Mouse (Mus musculus): ENCODE results near the gene Aym1.
"Not testable (repeated sequence)": the region's sequence is repeated elsewhere in the genome, so short reads cannot be mapped to it uniquely, and the experiment has no call there.

Gene Aym1

DNA sequence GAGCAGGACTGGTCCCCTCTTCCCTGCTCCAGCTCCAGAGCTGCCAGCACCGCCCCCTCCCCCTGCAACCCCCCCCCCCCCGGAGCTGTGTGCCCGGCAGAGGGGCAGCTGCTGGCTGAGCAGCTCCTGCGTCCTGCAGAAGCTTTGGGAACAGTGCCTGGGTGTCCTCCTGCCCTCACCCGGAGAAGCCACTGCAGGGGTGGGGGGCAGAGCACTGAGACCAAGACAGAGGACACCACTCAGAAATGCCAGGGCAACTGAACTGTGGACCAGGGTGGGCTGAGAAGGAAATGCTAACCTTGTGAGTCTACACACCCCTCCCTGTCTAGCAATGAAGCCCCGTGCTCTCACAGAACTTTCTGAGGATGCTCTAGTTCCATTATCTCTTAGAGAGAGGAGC, at the start of gene Aym1:
TSS of gene Aym1 (plus strand) at position 109 of the 400 bp plus-strand sequence.
- no peak for DNase-seq (ENCODE audit: low read depth, low spot score)

DNA sequence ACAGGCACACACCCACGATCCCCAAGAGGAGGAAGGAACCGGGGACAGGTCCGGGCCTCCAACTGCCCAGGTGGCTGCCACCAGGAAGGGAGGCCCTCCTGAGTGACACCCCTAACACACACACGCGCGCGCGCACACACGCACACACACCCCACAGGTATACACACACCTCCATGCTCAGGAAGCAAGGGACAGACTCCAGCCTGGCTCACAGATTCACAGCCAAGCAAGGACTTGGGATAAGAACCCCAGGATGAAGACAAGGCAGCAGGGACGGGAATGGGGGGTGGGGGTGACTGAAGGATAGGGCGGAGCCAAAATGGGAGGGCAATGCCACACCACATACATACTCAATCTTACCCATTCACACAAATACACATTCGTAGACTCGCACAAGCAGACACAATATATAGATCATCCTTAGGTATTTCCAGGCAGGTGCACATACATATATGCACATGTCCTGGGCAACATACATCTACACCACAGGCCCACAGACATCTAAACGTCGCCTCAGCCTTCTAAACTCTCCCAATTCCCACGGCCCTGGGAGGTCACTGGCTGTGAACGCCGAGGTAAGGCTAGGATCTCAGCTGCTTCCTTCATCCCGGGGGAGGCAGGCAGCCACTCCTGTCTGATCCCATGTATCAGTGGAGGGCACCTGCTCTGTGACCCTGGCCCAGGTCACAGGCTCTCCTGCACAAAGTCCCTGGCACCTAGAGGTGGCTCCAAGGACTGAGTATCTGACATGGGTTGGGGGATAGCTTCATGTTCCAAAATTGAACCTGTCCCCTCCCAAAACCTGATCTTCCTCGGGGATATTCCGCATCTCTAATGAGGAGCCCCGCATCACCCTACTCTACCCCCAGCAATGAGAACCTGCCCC, 47.4 kb upstream of the Aym1 start:
- DNase-seq (ENCODE audit: low read depth, low spot score) = no peak

DNA sequence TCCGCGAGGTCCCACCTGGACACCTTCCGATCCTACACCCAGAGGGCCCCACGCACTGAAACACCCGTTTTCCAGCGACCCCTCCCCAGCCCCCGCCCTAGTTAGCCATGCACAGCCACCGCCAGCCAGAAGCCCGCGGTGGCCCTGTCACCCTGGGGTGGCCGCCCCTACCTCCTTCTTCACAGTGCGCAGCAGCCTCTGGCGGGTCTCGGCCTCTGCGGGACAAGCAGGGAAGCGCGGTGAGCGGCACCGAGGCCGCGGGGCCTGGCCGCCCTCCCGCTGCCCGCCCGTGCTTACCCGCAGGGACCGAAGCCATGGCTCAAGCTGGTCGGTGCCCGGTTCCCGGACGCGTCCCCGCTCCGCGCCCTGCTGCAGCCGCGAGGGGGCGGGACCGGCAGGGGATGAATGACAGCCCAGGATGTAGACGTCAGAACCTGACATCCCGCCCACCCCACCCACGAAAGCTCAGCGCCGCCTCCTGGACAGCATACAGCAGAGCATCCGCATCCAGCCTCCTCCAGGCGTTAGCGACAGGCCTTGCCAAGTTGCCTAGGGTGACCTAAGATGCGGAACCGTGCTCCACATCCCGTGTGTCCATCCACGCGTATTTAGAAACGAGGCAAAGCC, 46.6 kb upstream of the Aym1 start, which contains the start of gene Sgsm1:
TSS of gene Sgsm1 (minus strand) at position 410 of the 627 bp plus-strand sequence.
- DNase-seq (ENCODE audit: low read depth, low spot score) = peak; percentile 75

DNA sequence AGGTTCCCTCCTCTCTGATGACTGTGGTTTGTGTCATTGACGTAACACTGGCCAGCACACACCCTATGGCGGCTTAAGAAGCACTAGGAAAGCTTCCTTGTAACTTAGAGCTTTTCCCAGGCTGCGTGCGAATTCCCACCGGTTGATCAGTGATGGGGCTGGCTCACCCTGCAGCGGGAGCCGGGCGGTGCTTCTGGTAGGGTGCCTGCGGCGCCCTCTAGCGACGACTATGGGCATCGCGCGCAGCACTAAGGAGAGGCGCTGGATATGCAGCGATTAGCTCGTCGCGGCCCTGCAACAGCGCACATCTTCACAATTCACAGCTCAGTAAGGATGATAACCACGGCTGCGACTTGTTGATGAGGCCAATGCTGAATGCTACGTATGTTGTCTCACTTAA, 43.1 kb upstream of the Aym1 start:
- peak; percentile 63 for DNase-seq (ENCODE audit: low read depth, low spot score)

DNA sequence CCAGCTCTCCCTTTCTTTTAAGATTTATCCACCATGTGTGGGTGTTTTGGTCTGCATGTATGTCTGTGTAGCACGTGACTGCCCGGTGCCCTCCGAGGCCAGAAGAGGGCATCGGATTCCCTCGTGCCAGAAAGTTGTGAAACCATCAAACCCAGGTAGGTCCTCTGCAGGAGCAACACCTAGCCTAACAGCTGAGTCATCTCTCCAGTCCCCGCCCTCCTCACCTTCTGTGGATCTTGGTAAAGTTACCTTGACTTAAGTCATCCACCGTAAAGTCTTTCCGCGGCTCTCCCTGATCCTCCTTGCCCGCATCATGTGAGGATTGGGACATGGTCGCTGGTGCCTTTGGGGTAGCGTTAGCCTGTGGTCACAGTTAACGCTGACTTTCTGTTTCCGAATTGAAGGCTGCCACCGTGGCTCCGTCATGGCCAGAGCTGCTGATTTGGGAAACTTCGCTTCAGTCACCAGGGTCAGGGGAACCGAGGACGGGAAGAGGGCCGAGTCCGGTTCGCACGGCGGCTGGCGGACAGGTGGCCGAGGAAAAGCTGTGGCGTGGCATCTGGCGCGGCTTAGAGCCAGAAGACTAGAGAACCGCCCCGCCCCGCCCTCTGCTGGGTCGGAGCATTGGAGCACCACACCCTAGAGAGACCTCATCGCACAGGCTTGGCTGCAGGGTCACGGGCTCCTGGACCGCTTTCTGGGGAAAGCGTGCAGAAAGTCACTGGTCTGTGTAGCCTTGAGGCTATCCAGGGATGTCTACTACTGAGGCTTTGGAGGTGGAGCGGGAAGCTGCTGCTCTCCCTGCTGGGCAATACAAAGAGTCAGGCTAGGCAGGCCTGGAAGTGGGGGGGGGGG, 33.1 kb upstream of the Aym1 start:
- DNase-seq (ENCODE audit: low read depth, low spot score) = no peak

DNA sequence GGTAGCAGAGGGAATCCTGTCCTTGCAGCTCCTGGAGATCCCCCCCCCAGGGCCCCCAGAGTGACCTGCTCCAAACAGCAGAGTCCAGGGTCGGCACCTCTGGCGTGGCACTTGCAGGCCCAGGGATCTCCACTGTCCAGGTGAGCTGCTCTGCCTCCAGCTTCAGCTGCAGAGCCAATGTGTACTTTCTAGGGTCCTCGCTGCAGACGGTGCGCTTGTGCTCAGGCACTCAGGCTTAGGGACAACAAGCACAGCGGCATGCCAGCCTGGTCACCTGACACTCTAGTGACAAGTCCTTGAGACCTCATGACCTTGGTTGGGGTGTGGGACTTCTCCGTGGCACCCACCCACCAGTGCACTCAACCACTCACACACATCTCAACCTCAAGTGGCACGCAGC, 27.6 kb upstream of the Aym1 start:
- no peak for DNase-seq (ENCODE audit: low read depth, low spot score)

DNA sequence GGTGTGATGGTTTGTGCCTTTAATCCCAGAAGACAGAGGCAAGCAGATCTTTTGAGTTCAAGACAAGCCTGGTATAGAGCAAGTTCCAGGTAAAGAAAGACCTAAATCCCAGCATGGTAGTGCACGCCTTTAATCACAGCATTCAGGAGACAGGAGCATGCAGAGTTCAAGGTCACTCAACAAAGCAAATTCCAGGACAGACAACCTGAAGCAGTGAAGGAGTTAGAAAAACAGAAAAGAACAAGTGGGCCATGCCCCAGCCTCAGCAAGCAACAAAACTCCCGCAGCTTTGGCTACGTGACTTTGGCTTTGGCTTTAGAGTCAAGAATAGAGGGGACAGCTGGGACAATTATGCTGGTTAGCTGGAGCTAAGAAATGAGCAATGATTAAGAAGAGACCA, 26.9 kb upstream of the Aym1 start:
- no peak for DNase-seq (ENCODE audit: low read depth, low spot score)

DNA sequence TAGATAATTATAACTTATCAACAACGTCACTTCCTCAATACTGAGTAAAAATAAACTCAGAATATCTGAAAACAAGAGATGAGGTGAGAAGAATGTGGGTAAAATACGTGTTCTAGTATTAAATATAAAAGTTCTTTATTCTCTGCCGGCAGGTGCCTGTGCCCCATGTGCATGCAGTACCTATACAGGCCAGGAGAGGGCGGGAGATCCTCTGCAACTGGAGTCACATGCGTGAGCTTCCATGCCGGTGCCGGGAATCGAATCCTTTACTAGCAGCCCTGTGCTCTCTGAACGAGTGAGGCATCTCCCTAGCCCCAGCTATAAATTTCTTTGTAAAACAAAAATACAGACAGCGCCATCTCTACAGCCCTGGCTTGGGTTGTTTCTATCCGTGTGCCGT, 24.9 kb upstream of the Aym1 start:
- DNase-seq (ENCODE audit: low read depth, low spot score) = no peak

DNA sequence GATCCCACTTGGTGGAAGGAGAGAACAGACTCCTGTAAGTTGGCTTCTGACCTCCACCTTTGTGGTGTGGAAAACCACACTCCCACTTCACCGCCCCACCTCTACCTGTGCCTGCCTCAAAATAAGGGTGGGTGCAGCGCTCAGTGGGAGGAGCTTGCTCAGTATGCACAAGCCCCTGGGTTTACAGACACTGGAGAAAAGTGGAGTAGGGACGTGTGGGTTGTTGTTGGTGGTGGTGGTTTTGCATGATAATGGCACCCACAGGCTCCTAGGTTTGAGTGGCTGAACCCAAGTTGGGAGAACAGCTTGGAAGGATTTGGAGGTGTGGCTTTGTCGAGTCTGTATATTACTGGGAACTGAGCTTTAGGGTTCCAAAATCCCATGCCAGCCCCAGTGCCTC, 24.2 kb upstream of the Aym1 start:
- no peak for DNase-seq (ENCODE audit: low read depth, low spot score)

DNA sequence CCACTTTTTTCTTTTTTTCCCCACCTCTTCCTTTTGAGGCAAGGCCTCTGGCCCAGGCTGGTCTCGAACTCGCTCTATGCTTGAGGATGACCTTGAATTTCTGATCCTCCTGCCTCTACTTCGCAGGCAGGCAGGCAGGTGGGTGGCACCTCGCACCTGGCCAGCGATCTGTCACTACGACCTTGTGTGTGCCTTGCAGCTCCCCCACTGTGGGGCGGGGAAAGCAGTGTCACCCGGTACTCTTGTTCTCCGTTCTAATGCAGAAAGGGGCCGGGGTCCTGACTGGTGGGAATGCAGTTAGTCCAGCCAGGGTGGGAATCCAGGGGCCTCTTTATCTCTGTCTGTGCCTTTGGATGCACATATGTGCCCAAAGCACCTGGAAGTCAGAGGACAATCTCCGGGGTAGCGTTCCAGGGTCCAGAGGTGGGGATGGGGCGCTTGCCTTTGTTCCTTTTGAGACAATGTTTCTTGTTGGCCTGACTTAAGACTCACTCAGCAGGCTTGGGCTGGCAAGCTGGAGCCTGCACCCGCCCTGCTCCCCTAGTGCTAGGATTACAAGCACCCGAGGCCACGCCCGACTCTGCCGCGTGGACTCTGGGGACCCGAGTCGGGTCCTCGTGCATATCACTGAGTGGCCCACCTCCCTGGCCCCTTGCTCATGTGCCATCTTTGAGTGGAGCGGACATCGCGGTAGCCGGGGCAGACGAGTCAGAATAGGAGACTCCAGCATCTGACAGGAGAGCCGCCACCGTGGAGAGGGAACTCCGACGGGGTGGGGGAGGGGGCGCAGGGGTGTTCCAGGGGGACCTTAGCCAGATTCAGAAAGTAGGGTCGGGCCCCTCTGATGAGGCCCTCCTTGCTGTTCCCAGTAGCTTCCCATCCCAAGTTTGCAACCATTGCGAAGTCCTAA, 22.2 kb upstream of the Aym1 start:
- no peak for DNase-seq (ENCODE audit: low read depth, low spot score)

DNA sequence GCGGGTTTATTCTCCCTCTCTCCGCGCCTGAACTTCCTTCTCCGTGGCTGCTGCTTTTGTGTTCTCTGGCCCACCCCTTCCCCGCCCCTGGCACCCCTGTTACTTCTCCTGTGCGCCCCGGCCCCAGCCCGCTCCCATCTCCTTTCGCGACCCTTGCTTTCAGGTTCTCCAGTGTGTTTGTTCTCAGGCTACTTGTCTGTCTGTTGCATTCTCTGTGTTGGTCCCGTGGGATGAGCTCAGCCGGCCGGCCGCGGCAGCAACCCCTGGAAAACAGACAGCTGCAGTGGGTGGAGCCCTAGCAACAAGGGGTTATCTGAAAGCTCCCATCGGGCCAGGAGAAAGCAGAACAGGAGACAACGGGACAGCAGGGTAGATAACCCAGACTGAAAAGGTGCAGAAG, 21.4 kb upstream of the Aym1 start:
- no peak for DNase-seq (ENCODE audit: low read depth, low spot score)

DNA sequence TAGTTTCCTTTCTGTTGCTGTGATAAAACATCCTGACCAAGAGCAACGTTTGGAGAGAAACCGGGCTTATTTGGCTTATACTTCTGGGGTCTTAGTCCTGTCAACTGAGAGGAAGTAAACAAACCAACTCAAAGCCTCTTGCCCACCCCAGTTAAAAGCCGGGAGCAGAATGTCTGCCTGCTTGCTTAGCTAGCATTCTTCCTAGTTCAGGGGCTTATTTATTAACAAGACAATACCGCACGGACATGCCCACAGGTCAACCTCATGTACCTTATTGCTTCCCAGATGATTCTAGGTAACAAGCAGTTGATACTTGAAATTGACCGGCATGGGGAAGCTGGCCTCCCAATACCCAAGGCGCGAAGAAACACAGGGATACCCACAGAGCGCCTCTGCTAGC, 20.8 kb upstream of the Aym1 start:
- DNase-seq (ENCODE audit: low read depth, low spot score) = no peak

DNA sequence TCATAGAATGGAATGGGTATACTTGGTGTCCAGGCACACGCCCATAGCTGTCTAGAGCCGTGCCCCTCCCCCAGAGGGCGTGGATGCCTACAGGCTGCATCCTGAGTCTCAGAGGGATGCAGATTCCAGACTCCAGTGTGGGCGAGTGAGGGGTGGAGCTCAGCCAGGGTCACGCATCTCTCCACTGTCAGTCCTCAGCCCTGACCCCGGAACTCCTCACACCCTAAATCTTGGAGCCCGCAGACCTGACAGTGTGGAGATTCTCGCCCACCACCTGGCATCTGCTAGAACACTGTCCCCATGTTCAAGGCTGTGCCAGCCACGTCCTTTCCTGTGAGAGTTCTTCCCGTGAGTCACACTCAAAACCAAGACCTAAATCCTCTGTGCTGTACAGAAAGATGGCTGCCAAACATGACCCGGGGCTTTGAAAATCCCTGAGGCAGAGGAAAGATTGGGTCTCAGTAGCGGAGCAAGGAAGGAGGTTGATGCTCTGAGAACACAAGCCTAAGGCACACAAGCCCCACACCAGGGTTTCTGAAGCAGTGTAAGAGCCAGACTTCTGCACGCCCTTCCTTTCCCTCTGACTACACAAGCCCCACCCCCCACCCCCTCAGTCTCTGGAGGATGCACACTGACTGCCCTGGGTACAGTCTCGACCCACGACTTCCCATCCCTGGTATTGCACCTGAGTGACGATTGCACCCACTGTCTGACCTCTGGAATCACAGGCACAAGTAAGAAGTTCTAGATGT, 12.3 kb upstream of the Aym1 start:
- no peak for DNase-seq (ENCODE audit: low read depth, low spot score)

DNA sequence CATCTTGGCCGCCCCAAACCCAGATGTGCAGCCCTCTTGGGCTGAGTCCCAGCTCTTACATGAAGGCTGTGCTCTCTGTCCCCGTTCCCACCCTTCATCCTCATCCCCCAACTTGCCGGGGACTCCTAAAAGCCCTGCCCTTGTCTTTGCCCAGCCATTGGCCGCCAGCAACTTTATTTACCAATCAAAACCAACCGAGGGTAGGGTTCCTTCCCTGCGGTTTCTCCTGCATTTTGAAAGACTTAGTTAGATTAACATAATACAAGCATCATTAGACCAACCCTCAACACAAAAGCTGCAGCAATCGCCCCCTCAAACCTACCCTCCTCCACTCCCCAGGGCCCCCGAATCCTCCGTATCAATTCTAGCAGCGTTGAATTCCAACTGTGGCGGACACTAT, 11.3 kb upstream of the Aym1 start:
- no peak for DNase-seq (ENCODE audit: low read depth, low spot score)

DNA sequence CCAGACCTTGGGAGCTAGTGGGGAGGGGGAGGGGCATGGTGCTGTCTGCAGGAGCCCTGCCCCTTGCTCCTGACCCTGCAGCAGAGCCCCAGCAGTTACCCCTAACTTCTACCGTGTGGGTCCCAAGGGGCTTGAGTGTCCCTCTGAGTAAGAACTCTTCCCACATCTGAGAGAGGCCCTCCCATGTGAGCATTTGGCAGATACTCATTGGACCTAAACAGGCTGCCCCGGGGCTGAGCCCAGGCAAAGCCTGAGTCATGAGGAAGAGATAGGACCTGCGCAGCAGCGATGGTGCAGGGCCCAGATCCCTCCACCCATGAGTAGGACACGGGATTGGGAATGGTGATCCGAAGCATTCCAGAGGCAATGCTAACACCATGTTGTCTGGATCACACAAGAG, 10.4 kb upstream of the Aym1 start:
- DNase-seq (ENCODE audit: low read depth, low spot score) = not testable (repeated sequence)

DNA sequence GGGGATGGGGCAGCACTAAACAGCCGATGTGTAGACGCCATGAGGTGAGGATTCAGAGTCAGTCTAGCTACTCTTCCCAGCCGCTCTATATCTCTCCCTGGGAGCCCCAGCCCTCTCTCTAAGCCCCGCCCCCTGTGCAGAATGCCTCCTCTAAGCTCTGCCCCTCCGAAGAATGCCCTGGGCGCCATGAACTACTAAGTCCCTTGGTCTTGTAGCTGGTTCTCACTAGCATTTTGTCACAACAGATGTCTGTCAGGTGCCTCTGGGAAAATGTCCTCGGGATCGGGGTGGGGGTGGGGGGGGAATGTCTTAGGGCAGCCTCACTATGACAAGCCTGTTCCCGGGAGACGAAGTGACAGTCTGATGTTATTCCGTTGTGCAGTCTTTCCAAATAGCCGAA, 9.5 kb upstream of the Aym1 start:
- no peak for DNase-seq (ENCODE audit: low read depth, low spot score)

DNA sequence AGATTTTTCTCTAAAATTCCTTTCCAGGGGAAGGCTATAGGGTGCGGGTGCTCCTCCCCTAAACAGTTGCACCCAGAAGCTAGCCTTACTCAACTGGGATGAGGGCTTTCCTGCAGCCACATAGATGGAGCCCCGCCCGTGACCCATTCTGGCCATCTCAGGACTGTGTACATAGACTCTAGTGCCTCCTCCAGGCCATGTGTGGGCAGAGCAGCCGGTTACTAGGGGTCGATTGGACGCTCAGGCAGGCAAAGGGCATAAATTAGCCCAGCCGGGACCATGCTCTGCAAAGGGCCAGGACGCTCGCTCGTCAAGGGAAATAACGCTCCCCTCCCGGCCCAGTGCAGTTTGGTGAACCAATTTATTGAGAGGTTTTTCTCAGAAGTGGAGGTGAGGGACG, 8.5 kb upstream of the Aym1 start:
- DNase-seq (ENCODE audit: low read depth, low spot score) = no peak

DNA sequence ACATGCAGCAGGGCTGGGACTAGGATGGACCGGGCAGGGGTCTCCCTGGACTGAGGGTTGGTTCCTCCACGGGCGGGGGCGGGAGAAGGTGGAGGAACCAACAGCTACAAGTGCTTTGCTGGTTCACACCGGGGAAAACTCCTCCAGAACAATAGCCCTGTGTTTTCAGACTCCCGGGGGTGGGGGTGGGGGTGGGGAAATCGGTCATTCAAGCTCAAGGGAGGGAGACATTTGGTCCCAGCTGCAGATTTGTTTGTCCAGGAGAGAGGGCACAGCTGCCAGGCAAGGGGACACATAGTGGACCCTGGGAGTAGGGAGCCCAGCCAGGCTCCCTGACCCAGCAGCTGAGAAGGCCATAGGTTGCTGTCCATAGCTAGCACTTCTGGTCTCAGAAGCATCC, 7.9 kb upstream of the Aym1 start:
- no peak for DNase-seq (ENCODE audit: low read depth, low spot score)

DNA sequence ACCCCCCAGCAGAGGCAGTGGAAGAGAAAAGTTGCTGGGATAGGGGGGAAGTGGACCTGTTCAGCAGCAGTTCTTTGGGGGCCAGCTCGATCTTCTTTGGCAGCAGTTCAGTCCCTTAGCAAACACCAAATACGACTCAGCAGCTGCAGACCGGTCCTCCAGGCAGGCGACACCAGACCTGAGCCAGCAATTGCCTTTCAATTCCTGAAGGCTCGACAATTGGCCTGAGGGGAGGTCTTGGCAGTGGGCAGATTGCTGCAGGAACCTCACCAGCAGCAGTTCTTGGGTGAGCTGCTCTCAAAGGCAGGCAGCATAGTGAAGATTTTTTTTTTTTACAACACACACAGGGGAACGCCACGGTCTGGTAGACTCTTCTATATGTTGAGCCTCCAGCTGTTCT, 7.3 kb upstream of the Aym1 start:
- no peak for DNase-seq (ENCODE audit: low read depth, low spot score)

DNA sequence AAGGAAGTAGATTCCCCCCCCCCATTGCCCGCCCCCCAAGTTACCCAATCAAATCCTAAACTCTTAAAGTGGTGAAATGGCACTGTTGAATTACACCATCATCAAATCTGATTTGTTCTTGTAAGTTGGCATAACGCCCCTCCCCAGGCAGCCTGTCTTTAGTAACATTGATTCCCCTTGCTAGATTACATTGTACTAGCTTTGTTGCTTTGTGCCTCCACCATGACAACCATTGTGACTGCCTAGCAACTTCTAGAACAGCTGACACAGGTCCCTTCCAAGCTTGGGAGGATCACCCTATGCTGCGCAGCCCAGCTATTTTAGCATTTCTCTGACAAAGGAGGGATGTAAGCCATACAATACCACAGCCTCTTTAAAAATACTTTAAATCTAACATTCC, 5.3 kb upstream of the Aym1 start:
- no peak for DNase-seq (ENCODE audit: low read depth, low spot score)

DNA sequence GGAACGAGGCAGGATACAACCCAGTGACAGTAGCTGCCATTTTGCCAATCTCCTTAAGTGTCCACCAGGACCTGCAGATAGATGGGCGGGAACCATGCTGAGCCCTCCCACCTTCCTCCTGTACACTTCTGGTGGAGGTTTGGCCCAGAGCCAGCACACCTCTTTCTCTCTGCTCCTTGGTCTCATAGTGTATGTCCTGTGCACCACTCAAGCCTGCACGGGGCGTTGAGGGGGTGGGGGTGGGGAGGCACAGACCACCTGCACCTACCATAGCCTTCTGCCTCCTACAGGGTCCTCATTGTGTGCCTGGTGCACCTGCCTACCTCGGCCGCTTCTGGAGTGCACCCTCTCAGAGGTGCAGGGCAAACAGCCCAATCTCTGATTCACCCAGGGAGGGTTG, 4.5 kb upstream of the Aym1 start:
- no peak for DNase-seq (ENCODE audit: low read depth, low spot score)

Data from embryo, embryonic 11.5 days (tissue).